Comparison of ENCODE assay signal across 8 mouse cellular contexts in the genomic region with DNA sequence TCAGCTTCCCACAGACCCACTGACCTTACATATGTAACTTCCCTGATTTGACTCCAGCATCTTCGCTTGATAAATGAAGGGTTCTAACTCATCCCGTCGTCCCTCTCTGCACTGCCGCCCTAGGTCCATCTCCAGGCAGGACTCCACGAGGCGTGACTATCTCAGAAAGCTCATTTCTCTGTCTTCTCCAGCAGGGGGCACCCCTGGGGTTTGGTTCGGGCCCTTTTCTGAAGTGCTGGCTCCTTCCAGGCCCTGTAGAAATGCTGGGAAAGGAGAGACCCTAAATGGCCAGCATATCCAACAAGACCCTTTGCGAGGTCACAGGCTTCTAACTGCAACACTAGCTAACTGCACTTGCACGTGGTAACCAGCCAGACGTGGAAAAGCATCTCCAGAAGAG. TPM values are rescaled to one million over a fixed set of nuclear protein-coding genes. Genes with fewer than 3 reads are reported as not detected.
DNase-seq lines count a peak whose midpoint lies in the region; ATAC-seq and TF ChIP-seq lines count a peak whose summit lies in the region.

No protein-coding gene starts in this region.

- peak overlapping the region; percentile 61; the same call in 1 of the 2 replicates for H3K9ac ChIP-seq in CH12.LX (ENCODE audit: insufficient read depth, low read depth)
- H3K9ac ChIP-seq in heart, embryonic 16.5 days (ENCODE audit: low read length): no peak overlapping the region
- no peak overlapping the region for H3K9ac ChIP-seq in lung, embryonic 16.5 days (ENCODE audit: low read length)

- H3K4me1 ChIP-seq in CH12.LX (ENCODE audit: control insufficient read depth in 1 of 2, insufficient read depth in 2 of 2): peaks cover 0 to 10% of the 10 kb centered on the region in 2 experiments; a peak in 2 of 4 replicates
- no peaks in the 10 kb centered on the region for H3K4me1 ChIP-seq in heart, embryonic 16.5 days (ENCODE audit: control insufficient read depth, insufficient read depth, low read length)
- no peaks in the 10 kb centered on the region for H3K4me1 ChIP-seq in lung, embryonic 16.5 days (replicated peaks; ENCODE audit: control insufficient read depth, insufficient read depth, low read length)

- peak; percentile 63 to 97 for TF ChIP-seq CTCF in CH12.LX (conservative IDR thresholded peaks at IDR 0.05 in 1 of 2, IDR thresholded peaks at IDR 0.05 in 1 of 2; ENCODE audit: low read depth in 2 of 2, low read length in 2 of 2)

- ATAC-seq in erythroblast, adult 5-6 weeks (replicated peaks; ENCODE audit: low FRiP score, poor library complexity, severe bottlenecking): peak; percentile 57
- peak; percentile 14; the same call in 1 of the 2 replicates for ATAC-seq in heart, embryonic 16.5 days (replicated peaks; ENCODE audit: extremely low read depth, insufficient read depth, low FRiP score)
- ATAC-seq in lung, embryonic 16.5 days (ENCODE audit: low read depth): peak; percentile 76

- H3K79me2 ChIP-seq in CH12.LX (replicated peaks; ENCODE audit: control insufficient read depth, extremely low read depth, insufficient read depth, poor library complexity, severe bottlenecking): no peaks in the 10 kb centered on the region

- peak; percentile 94 for TF ChIP-seq RAD21 in CH12.LX (IDR thresholded peaks at IDR 0.05; ENCODE audit: low read depth, low read length)

- dilution Hi-C loops in CH12.LX (cut with MboI; ENCODE audit: extremely low pct_ligation_motif_present, extremely low pct_unique_long_range_greater_than_20kb, low sequenced_read_pairs): no loop called here

- H3K27ac ChIP-seq in CH12.LX (ENCODE audit: insufficient read depth, low read depth): no peak overlapping the region
- no peak overlapping the region for H3K27ac ChIP-seq in heart, embryonic 16.5 days (ENCODE audit: low read length)
- no peak overlapping the region for H3K27ac ChIP-seq in lung, embryonic 16.5 days (ENCODE audit: low read length)

- peak overlapping the region; percentile 67 for H3K4me2 ChIP-seq in CH12.LX (ENCODE audit: insufficient read depth, low read depth, poor library complexity, severe bottlenecking)
- peak overlapping the region; percentile 42 for H3K4me2 ChIP-seq in heart, embryonic 16.5 days (ENCODE audit: low read depth, low read length)
- H3K4me2 ChIP-seq in lung, embryonic 16.5 days (ENCODE audit: low read depth, low read length): no peak overlapping the region

- H3K9me3 ChIP-seq in CH12.LX (replicated peaks; ENCODE audit: low read length): peaks cover 10% of the 10 kb centered on the region
- peaks cover 4% of the 10 kb centered on the region for H3K9me3 ChIP-seq in heart, embryonic 16.5 days (replicated peaks; ENCODE audit: control insufficient read depth, low read length)
- H3K9me3 ChIP-seq in lung, embryonic 16.5 days (ENCODE audit: control insufficient read depth, low read length): no peaks in the 10 kb centered on the region

- 4% methylated on average over 10 of the region's 10 CpGs for WGBS in heart, embryonic 16.5 days
- 4% methylated on average over 10 of the region's 10 CpGs for WGBS in lung, embryonic 16.5 days

- H3K27me3 ChIP-seq in CH12.LX (replicated peaks): no peaks in the 10 kb centered on the region
- no peaks in the 10 kb centered on the region for H3K27me3 ChIP-seq in heart, embryonic 16.5 days (ENCODE audit: control insufficient read depth, insufficient read depth, low read length)
- no peaks in the 10 kb centered on the region for H3K27me3 ChIP-seq in lung, embryonic 16.5 days (ENCODE audit: control insufficient read depth, insufficient read depth, low read depth, low read length)

- H3K36me3 ChIP-seq in CH12.LX (replicated peaks in 1 of 2; ENCODE audit: control insufficient read depth in 1 of 2, insufficient read depth in 1 of 2, low read length in 1 of 2): no peaks in the 10 kb centered on the region
- no peaks in the 10 kb centered on the region for H3K36me3 ChIP-seq in heart, embryonic 16.5 days (ENCODE audit: control insufficient read depth, insufficient read depth)
- no peaks in the 10 kb centered on the region for H3K36me3 ChIP-seq in lung, embryonic 16.5 days (ENCODE audit: control insufficient read depth, insufficient read depth, low read length)

- no peak for TF ChIP-seq POLR2A in CH12.LX (IDR thresholded peaks at IDR 0.05; ENCODE audit: low read depth, low read length)

- H3K4me3 ChIP-seq in CH12.LX (replicated peaks in 1 of 3; ENCODE audit: low read depth in 2 of 3, low read length in 2 of 3, poor library complexity in 1 of 3): peak overlapping the region in 1 of 3 experiments; percentile 22
- H3K4me3 ChIP-seq in heart, embryonic 16.5 days (ENCODE audit: low read length): no peak overlapping the region
- H3K4me3 ChIP-seq in lung, embryonic 16.5 days (ENCODE audit: low read length): no peak overlapping the region

- peak; percentile 83 for DNase-seq in CH12.LX (ENCODE audit: extremely low read depth)
- DNase-seq in adrenal gland, postnatal 4 days (ENCODE audit: low spot score in 2 of 2): peak; percentile 37 to 54
- peak; percentile 19 to 75 for DNase-seq in kidney, postnatal 36 days
- peak; percentile 16 for DNase-seq in retina, postnatal 7 days (ENCODE audit: low read depth, low spot score)
- peak; percentile 42 for DNase-seq in urinary bladder, adult 2 months (ENCODE audit: low spot score)

- no peak for TF ChIP-seq EP300 in CH12.LX (IDR thresholded peaks at IDR 0.05; ENCODE audit: low read length)

- in situ Hi-C loops in CH12.LX (cut with MboI; ENCODE audit: low pct_ligation_motif_present, low pct_unique_long_range_greater_than_20kb, low sequenced_read_pairs): no loop called here

TF ChIP-seq in CH12.LX, 34 proteins besides CTCF, POLR2A, EP300 and RAD21:
- TF ChIP-seq BHLHE40 (IDR thresholded peaks at IDR 0.05; ENCODE audit: low read depth, low read length) (peak; percentile 25; the same call in 1 of the 2 replicates), TCF12 (IDR thresholded peaks at IDR 0.05; ENCODE audit: low read depth, low read length) (no peak), MYC (IDR thresholded peaks at IDR 0.05; ENCODE audit: low read depth, low read length) (peak; percentile 88), MAZ (IDR thresholded peaks at IDR 0.05; ENCODE audit: low read depth, low read length) (no peak), NELFE (IDR thresholded peaks at IDR 0.05; ENCODE audit: low read depth, low read length) (no peak), MAX (IDR thresholded peaks at IDR 0.05; ENCODE audit: low read length) (0 out of 2 replicates have a peak, but pooled peaks have one; percentile 42), USF1 (IDR thresholded peaks at IDR 0.05; ENCODE audit: low read depth, low read length) (no peak), ZC3H11A (IDR thresholded peaks at IDR 0.05; ENCODE audit: low read depth, low read length) (peak; percentile 36), SMC3 (IDR thresholded peaks at IDR 0.05; ENCODE audit: low read depth, low read length) (peak; percentile 95), ZMIZ1 (IDR thresholded peaks at IDR 0.05; ENCODE audit: low read depth, low read length) (no peak)

RNA-seq across cellular contexts. Expression of gene Sfrp2, which starts 31.7 kb away (rescaled TPM):
- total RNA-seq in CH12.LX (2012; rRNA removed) (0.17 TPM in 2 replicates), CH12.LX (2014; rRNA removed) (0.17 TPM in 1 of 2 replicates, not detected in the other)
- 0.23 TPM in 1 of 2 replicates, not detected in the other for polyA plus RNA-seq in CH12.LX (2012; ENCODE audit: insufficient read length, low read depth)
- total RNA-seq in adrenal gland, postnatal 4 days (2021): 10 to 100 TPM; 17.7 to 31.4 TPM
- not detected in 2 replicates for total RNA-seq in erythroblast, adult 5-6 weeks (2015; ENCODE audit: low replicate concordance)
- not detected in 2 replicates for total RNA-seq in erythroblast, adult 5-6 weeks (2017; ENCODE audit: low replicate concordance)
- 140 and 142 TPM in 2 replicates for polyA plus RNA-seq in heart, embryonic 16.5 days (2015; fragmentation: Nextera tagmentation; extraction: Ambion mirVana)
- polyA plus RNA-seq in lung, embryonic 16.5 days (2015; fragmentation: Nextera tagmentation; extraction: Ambion mirVana): 76.7 and 83.2 TPM in 2 replicates
- polyA plus RNA-seq in urinary bladder, adult 2 months (2012; rRNA removed): 29.8 and 42.4 TPM in 2 replicates

RNA-seq across cellular contexts. Expression of gene Tlr2, which starts 43.7 kb away (rescaled TPM):
- total RNA-seq in CH12.LX (2012; rRNA removed) (8.4 and 8.8 TPM in 2 replicates), CH12.LX (2014; rRNA removed) (19.9 and 21.5 TPM in 2 replicates)
- 19.3 and 19.6 TPM in 2 replicates for polyA plus RNA-seq in CH12.LX (2012; ENCODE audit: insufficient read length, low read depth)
- 1 to 10 TPM; 3.4 to 3.8 TPM for total RNA-seq in adrenal gland, postnatal 4 days (2021)
- 1.5 and 5.9 TPM in 2 replicates for total RNA-seq in erythroblast, adult 5-6 weeks (2015; ENCODE audit: low replicate concordance)
- total RNA-seq in erythroblast, adult 5-6 weeks (2017; ENCODE audit: low replicate concordance): 4.4 and 5.6 TPM in 2 replicates
- polyA plus RNA-seq in heart, embryonic 16.5 days (2015; fragmentation: Nextera tagmentation; extraction: Ambion mirVana): 2.1 and 2.6 TPM in 2 replicates
- 4.0 and 4.8 TPM in 2 replicates for polyA plus RNA-seq in lung, embryonic 16.5 days (2015; fragmentation: Nextera tagmentation; extraction: Ambion mirVana)
- polyA plus RNA-seq in urinary bladder, adult 2 months (2012; rRNA removed): 8.2 and 10.3 TPM in 2 replicates

Comparison
In these comparisons a context has a peak if more than half of its experiments do, and no peak if none do; other contexts are left out.
1. DNase-seq: peak in every context shown above with its lines; median percentile 83 in CH12.LX; 47 in kidney, postnatal 36 days; 46 in adrenal gland, postnatal 4 days; 42 in urinary bladder, adult 2 months; 16 in retina, postnatal 7 days.
2. ATAC-seq: peak in every context shown above with its lines; median percentile 76 in lung, embryonic 16.5 days; 57 in erythroblast, adult 5-6 weeks; 14 in heart, embryonic 16.5 days.
3. RNA of gene Sfrp2, which starts 31.7 kb away (polyA plus RNA-seq): 140 to 142 TPM in heart, embryonic 16.5 days, 76.7 to 83.2 TPM in lung, embryonic 16.5 days and 29.8 to 42.4 TPM in urinary bladder, adult 2 months; 0.23 TPM in CH12.LX; every median in the first group is over 10 times any median in the second.